Mouse (Mus musculus): Measurements from ENCODE around the gene Edn2. TPM values are rescaled to one million over a fixed set of nuclear protein-coding genes. Genes with fewer than 3 reads are reported as not detected.

Gene Edn2
- 0.42 TPM in 1 of 2 replicates, not detected in the other for polyA plus RNA-seq (2011; ENCODE audit: insufficient read depth, insufficient read length, low read depth, missing spikeins)

DNA sequence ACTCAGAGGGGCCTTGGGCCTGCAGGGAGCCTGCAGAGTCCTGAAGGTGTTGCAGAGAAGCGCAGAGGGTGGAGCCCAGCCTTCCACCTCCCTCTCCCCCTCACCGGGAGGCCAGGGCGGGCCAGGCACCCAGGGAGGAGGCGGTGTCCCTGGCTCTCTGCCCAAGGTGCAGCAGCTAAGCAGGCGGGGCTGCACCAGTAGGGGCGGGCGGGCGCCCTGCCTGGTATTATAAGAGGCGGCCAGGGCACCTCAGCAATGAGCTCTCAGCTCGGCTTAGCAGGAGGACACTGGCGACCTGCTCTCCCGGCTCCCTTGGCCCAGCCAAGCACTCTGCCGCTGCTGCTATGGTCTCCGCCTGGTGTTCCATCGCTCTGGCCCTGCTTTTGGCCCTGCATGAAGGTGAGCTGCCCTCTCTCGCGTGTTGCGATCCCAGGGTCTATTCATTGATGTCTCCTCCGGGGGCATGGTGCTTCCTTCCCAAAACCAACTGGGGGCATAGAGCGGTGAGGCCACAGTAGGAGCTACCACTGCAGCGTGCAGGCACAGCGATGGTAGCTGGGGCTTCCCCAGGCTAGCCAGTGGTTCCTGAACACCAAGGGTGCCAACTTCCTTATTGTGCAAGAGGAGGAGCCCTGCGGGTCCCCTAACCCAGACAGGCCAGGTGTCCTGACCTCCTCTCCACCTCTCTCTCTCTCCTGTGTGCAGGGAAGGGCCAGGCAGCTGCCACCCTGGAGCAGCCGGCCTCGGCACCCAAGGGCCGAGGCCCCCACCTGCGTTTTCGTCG is at the start of gene Edn2:
Edn2 (plus strand) TSS at position 41 of the 784 bp plus-strand sequence.
- TF ChIP-seq POLR2A (IDR thresholded peaks at IDR 0.05; ENCODE audit: insufficient read depth, low read length) = no peak
- no peak for TF ChIP-seq CTCF (IDR thresholded peaks at IDR 0.05; ENCODE audit: low read depth, low read length)
- no peak for TF ChIP-seq EP300 (IDR thresholded peaks at IDR 0.05; ENCODE audit: insufficient read depth, low read depth, low read length)
- peak within 1 kb of the TSS; percentile 53 for H3K4me3 ChIP-seq (ENCODE audit: low read depth, low read length)

GRCm38 (mm10) chr4:120115516-120115915 is 45.5 kb upstream of the Edn2 start:
- no peaks in the 10 kb centered on the region for H3K9me3 ChIP-seq (replicated peaks; ENCODE audit: control insufficient read depth, insufficient read depth, low read length, poor library complexity, severe bottlenecking)
- no peak overlapping the region for H3K9ac ChIP-seq (ENCODE audit: low read depth, poor library complexity, severe bottlenecking)
- no peaks in the 10 kb centered on the region for H3K27me3 ChIP-seq (ENCODE audit: control insufficient read depth, insufficient read depth, low read length, poor library complexity, severe bottlenecking)
- no peak overlapping the region for H3K27ac ChIP-seq (ENCODE audit: insufficient read depth, low read length)
- no peaks in the 10 kb centered on the region for H3K36me3 ChIP-seq (ENCODE audit: control insufficient read depth, insufficient read depth, low read length, poor library complexity, severe bottlenecking)
- H3K4me3 ChIP-seq (ENCODE audit: low read depth, low read length) = no peak overlapping the region
- TF ChIP-seq POLR2A (IDR thresholded peaks at IDR 0.05; ENCODE audit: insufficient read depth, low read length) (no peak), CTCF (IDR thresholded peaks at IDR 0.05; ENCODE audit: low read depth, low read length) (no peak), EP300 (IDR thresholded peaks at IDR 0.05; ENCODE audit: insufficient read depth, low read depth, low read length) (no peak)
- no peaks in the 10 kb centered on the region for H3K4me1 ChIP-seq (ENCODE audit: control insufficient read depth, insufficient read depth, low read length)

More for the DNA sequence above, at the start of gene Edn2:
- Histone ChIP-seq H3K4me1 (ENCODE audit: control insufficient read depth, insufficient read depth, low read length) (peaks cover 7% of the 10 kb centered on the region), H3K9ac (ENCODE audit: low read depth, poor library complexity, severe bottlenecking) (no peak within 1 kb of the TSS), H3K9me3 (replicated peaks; ENCODE audit: control insufficient read depth, insufficient read depth, low read length, poor library complexity, severe bottlenecking) (no peaks in the 10 kb centered on the region), H3K27ac (ENCODE audit: insufficient read depth, low read length) (no peak within 1 kb of the TSS), H3K27me3 (ENCODE audit: control insufficient read depth, insufficient read depth, low read length, poor library complexity, severe bottlenecking) (no peaks in the 10 kb centered on the region), H3K36me3 (ENCODE audit: control insufficient read depth, insufficient read depth, low read length, poor library complexity, severe bottlenecking) (no peaks in the 10 kb centered on the region)

GRCm38 (mm10) chr4:120116312-120116711 is 44.7 kb upstream of the Edn2 start:
- Histone ChIP-seq H3K27ac (ENCODE audit: insufficient read depth, low read length) (no peak overlapping the region), H3K9me3 (replicated peaks; ENCODE audit: control insufficient read depth, insufficient read depth, low read length, poor library complexity, severe bottlenecking) (no peaks in the 10 kb centered on the region), H3K4me1 (ENCODE audit: control insufficient read depth, insufficient read depth, low read length) (no peaks in the 10 kb centered on the region), H3K9ac (ENCODE audit: low read depth, poor library complexity, severe bottlenecking) (no peak overlapping the region), H3K36me3 (ENCODE audit: control insufficient read depth, insufficient read depth, low read length, poor library complexity, severe bottlenecking) (no peaks in the 10 kb centered on the region), H3K27me3 (ENCODE audit: control insufficient read depth, insufficient read depth, low read length, poor library complexity, severe bottlenecking) (no peaks in the 10 kb centered on the region), H3K4me3 (ENCODE audit: low read depth, low read length) (no peak overlapping the region)
- TF ChIP-seq POLR2A (IDR thresholded peaks at IDR 0.05; ENCODE audit: insufficient read depth, low read length) (no peak), EP300 (IDR thresholded peaks at IDR 0.05; ENCODE audit: insufficient read depth, low read depth, low read length) (no peak), CTCF (IDR thresholded peaks at IDR 0.05; ENCODE audit: low read depth, low read length) (no peak)

DNA sequence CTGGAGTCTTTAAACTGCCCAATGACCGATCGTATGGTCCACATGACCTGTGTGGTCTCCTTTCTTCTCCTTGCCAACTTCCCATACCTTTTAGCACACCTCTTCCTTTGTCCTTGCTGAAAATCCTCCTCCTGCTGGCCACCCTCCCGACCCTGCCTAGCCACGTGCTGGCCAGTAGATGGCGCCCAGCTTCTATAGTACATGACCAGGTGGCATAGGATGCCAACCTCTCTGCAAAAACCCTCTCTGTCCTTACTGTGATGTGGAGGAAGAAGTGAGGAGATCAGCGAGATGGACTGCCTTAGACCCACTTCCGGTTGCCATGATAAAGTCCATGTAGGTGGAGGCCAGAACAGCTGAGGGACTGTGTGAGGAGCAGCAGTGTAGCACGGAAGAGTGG is 40.7 kb upstream of the Edn2 start:
- H3K4me3 ChIP-seq (ENCODE audit: low read depth, low read length) = no peak overlapping the region
- H3K9ac ChIP-seq (ENCODE audit: low read depth, poor library complexity, severe bottlenecking) = no peak overlapping the region
- H3K9me3 ChIP-seq (replicated peaks; ENCODE audit: control insufficient read depth, insufficient read depth, low read length, poor library complexity, severe bottlenecking) = no peaks in the 10 kb centered on the region
- no peak overlapping the region for H3K27ac ChIP-seq (ENCODE audit: insufficient read depth, low read length)
- H3K27me3 ChIP-seq (ENCODE audit: control insufficient read depth, insufficient read depth, low read length, poor library complexity, severe bottlenecking) = no peaks in the 10 kb centered on the region
- H3K4me1 ChIP-seq (ENCODE audit: control insufficient read depth, insufficient read depth, low read length) = no peaks in the 10 kb centered on the region
- no peak for TF ChIP-seq EP300 (IDR thresholded peaks at IDR 0.05; ENCODE audit: insufficient read depth, low read depth, low read length)
- no peak for TF ChIP-seq POLR2A (IDR thresholded peaks at IDR 0.05; ENCODE audit: insufficient read depth, low read length)
- TF ChIP-seq CTCF (IDR thresholded peaks at IDR 0.05; ENCODE audit: low read depth, low read length) = peak; percentile 86
- H3K36me3 ChIP-seq (ENCODE audit: control insufficient read depth, insufficient read depth, low read length, poor library complexity, severe bottlenecking) = no peaks in the 10 kb centered on the region

DNA sequence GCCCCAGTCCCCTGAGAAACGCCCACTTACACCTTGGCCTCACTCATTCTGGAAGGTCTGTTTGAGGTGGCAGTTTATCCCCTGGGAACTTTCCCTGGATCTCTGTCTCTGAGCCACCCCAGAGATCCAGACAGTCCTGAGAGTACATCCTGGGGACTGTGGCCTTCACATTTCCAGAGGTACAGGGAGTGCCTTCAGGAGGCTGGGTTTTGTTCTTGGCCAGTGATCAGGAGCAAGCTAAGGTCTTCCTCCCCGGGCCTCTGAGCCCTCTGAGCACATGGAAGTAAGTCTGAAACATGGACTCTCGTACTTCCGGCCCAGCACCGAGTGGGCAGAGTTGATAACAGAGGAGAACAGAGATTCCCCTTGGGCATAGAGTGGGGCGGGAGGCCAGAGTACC is 36.4 kb upstream of the Edn2 start:
- TF ChIP-seq POLR2A (IDR thresholded peaks at IDR 0.05; ENCODE audit: insufficient read depth, low read length) (no peak), CTCF (IDR thresholded peaks at IDR 0.05; ENCODE audit: low read depth, low read length) (no peak), EP300 (IDR thresholded peaks at IDR 0.05; ENCODE audit: insufficient read depth, low read depth, low read length) (no peak)
- no peak overlapping the region for H3K9ac ChIP-seq (ENCODE audit: low read depth, poor library complexity, severe bottlenecking)

GRCm38 (mm10) chr4:120126047-120126446 is 35.0 kb upstream of the Edn2 start:
- TF ChIP-seq POLR2A (IDR thresholded peaks at IDR 0.05; ENCODE audit: insufficient read depth, low read length) = no peak
- TF ChIP-seq EP300 (IDR thresholded peaks at IDR 0.05; ENCODE audit: insufficient read depth, low read depth, low read length) = no peak
- TF ChIP-seq CTCF (IDR thresholded peaks at IDR 0.05; ENCODE audit: low read depth, low read length) = no peak
- Histone ChIP-seq H3K4me1 (ENCODE audit: control insufficient read depth, insufficient read depth, low read length) (no peaks in the 10 kb centered on the region), H3K27me3 (ENCODE audit: control insufficient read depth, insufficient read depth, low read length, poor library complexity, severe bottlenecking) (no peaks in the 10 kb centered on the region), H3K9ac (ENCODE audit: low read depth, poor library complexity, severe bottlenecking) (no peak overlapping the region), H3K9me3 (replicated peaks; ENCODE audit: control insufficient read depth, insufficient read depth, low read length, poor library complexity, severe bottlenecking) (no peaks in the 10 kb centered on the region), H3K27ac (ENCODE audit: insufficient read depth, low read length) (no peak overlapping the region), H3K36me3 (ENCODE audit: control insufficient read depth, insufficient read depth, low read length, poor library complexity, severe bottlenecking) (no peaks in the 10 kb centered on the region), H3K4me3 (ENCODE audit: low read depth, low read length) (no peak overlapping the region)

More for the DNA sequence above, 36.4 kb upstream of the Edn2 start:
- Histone ChIP-seq H3K4me1 (ENCODE audit: control insufficient read depth, insufficient read depth, low read length) (no peaks in the 10 kb centered on the region), H3K27me3 (ENCODE audit: control insufficient read depth, insufficient read depth, low read length, poor library complexity, severe bottlenecking) (no peaks in the 10 kb centered on the region), H3K9me3 (replicated peaks; ENCODE audit: control insufficient read depth, insufficient read depth, low read length, poor library complexity, severe bottlenecking) (no peaks in the 10 kb centered on the region), H3K27ac (ENCODE audit: insufficient read depth, low read length) (no peak overlapping the region), H3K36me3 (ENCODE audit: control insufficient read depth, insufficient read depth, low read length, poor library complexity, severe bottlenecking) (no peaks in the 10 kb centered on the region), H3K4me3 (ENCODE audit: low read depth, low read length) (no peak overlapping the region)
